12 mouse cellular contexts compared by ENCODE assay signal in the genomic region with DNA sequence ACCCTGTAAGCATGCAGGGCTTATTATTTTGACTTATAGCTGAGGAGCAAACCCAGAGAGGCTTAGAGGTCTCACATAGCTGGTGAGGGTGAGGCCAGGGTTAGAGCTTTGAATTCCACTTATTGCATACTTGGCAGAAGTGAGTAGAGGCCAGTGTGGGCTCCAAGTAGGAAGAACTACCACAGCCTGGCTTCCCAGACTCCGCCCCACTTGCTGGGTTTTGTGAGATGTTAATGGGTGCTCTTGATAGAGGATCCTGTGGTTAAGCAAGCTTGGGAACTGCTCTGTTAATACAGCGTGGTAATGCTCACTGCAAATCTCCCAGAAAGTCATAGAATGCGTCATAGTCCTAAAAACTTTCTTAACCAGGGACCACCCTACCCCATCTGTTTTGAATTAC. TPM values are rescaled to one million over a fixed set of nuclear protein-coding genes. Genes with fewer than 3 reads are reported as not detected.
A peak's percentile ranks its signal among the peaks of the same experiment; 100 is the strongest.
DNase-seq lines count a peak whose midpoint lies in the region; ATAC-seq and TF ChIP-seq lines count a peak whose summit lies in the region.
"Had no signal": no experiment of that assay in that cellular context is flagged by ENCODE, and none has a peak within 500 bp of the region (broad histone marks: within the 10 kb centered on the region; RNA-seq: fewer than 3 reads in every experiment).

No protein-coding gene starts in this region.

- intact Hi-C loops in gastrocnemius, adult 2 months (cut with DNase I) = no loop called here
- intact Hi-C loops in gastrocnemius, postnatal 14 days (cut with DNase I; ENCODE audit: low total_unique reads) = no loop called here

- H3K4me2 ChIP-seq in lung, embryonic 14.5 days = 0 out of 2 replicates have a peak overlapping the region, but pooled peaks have one; percentile 87
- no peak overlapping the region for H3K4me2 ChIP-seq in midbrain, postnatal 0 days (ENCODE audit: low read depth, low read length, poor library complexity, severe bottlenecking)

- peaks cover 5% of the 10 kb centered on the region; the same call in 1 of the 2 replicates for H3K4me1 ChIP-seq in lung, embryonic 14.5 days (ENCODE audit: insufficient read depth)
- no peaks in the 10 kb centered on the region for H3K4me1 ChIP-seq in midbrain, postnatal 0 days (ENCODE audit: insufficient read depth, low read length)

- no peak for DNase-seq in gastrocnemius, adult 2 months
- DNase-seq in gastrocnemius, postnatal 14 days = no peak
- DNase-seq in 416B (ENCODE audit: low read depth) = peak; percentile 78
- DNase-seq in lung, embryonic 14.5 days = no peak
- no peak for DNase-seq in B cell, adult 2 months
- no peak for DNase-seq in embryo, embryonic 9.5 days (ENCODE audit: extremely low spot score)
- DNase-seq in midbrain, postnatal 0 days (ENCODE audit: low spot score) = no peak
- DNase-seq: midbrain, embryonic 14.5 days; right cerebral cortex, postnatal 4 days had no signal

- no peaks in the 10 kb centered on the region for H3K9me3 ChIP-seq in lung, embryonic 14.5 days (ENCODE audit: low read depth, low read length)
- no peaks in the 10 kb centered on the region for H3K9me3 ChIP-seq in midbrain, postnatal 0 days (ENCODE audit: low read length)

- WGBS in lung, embryonic 14.5 days = 79% methylated on average over 3 of the region's 3 CpGs
- 87% methylated on average over 3 of the region's 3 CpGs for WGBS in midbrain, postnatal 0 days

- no peak overlapping the region for H3K9ac ChIP-seq in lung, embryonic 14.5 days
- no peak overlapping the region for H3K9ac ChIP-seq in midbrain, postnatal 0 days (replicated peaks; ENCODE audit: low read length, poor library complexity, severe bottlenecking)

- 0 out of 2 replicates have a peak, but pooled peaks have one; percentile 8 for ATAC-seq in granulocyte monocyte progenitor cell, adult 5-6 weeks (replicated peaks; ENCODE audit: poor library complexity, severe bottlenecking)
- no peak for ATAC-seq in lung, embryonic 14.5 days (ENCODE audit: insufficient read depth)
- no peak for ATAC-seq in midbrain, postnatal 0 days (ENCODE audit: low FRiP score)
- ATAC-seq: activated CD4-positive, CD25-positive, alpha-beta regulatory T cell, adult 4 months had no signal

- H3K36me3 ChIP-seq in lung, embryonic 14.5 days (ENCODE audit: insufficient read depth) = peaks cover 7% of the 10 kb centered on the region; the same call in 1 of the 2 replicates
- no peaks in the 10 kb centered on the region for H3K36me3 ChIP-seq in midbrain, postnatal 0 days (ENCODE audit: insufficient read depth, low read length)

- H3K27me3 ChIP-seq in lung, embryonic 14.5 days (ENCODE audit: insufficient read depth, low read length) = no peaks in the 10 kb centered on the region
- H3K27me3 ChIP-seq in midbrain, postnatal 0 days (ENCODE audit: insufficient read depth, low read length) = no peaks in the 10 kb centered on the region

- TF ChIP-seq CTCF in gastrocnemius, adult 2 months (IDR thresholded peaks at IDR 0.05) = no peak
- no peak for TF ChIP-seq CTCF in lung, embryonic 14.5 days (IDR thresholded peaks at IDR 0.05; ENCODE audit: low read depth)
- no peak for TF ChIP-seq CTCF in midbrain, postnatal 0 days (IDR thresholded peaks at IDR 0.05)

- H3K27ac ChIP-seq in gastrocnemius, adult 2 months = no peak overlapping the region
- no peak overlapping the region for H3K27ac ChIP-seq in lung, embryonic 14.5 days (ENCODE audit: low read depth)
- no peak overlapping the region for H3K27ac ChIP-seq in midbrain, postnatal 0 days (ENCODE audit: low read depth, low read length)

- H3K4me3 ChIP-seq in gastrocnemius, adult 2 months = peak overlapping the region; percentile 96; the same call in 1 of the 2 replicates
- H3K4me3 ChIP-seq in lung, embryonic 14.5 days (ENCODE audit: low read depth, low read length) = no peak overlapping the region
- H3K4me3 ChIP-seq in midbrain, postnatal 0 days (ENCODE audit: low read depth, low read length) = no peak overlapping the region

RNA-seq across cellular contexts. Expression of gene Pef1, which starts 6.6 kb away (rescaled TPM):
- 10 to 100 TPM; 37.3 to 37.5 TPM for total RNA-seq in gastrocnemius, adult 2 months (2021)
- total RNA-seq in gastrocnemius, postnatal 14 days (2021) = 10 to 100 TPM; 27.6 to 30.8 TPM
- 22.7 and 60.5 TPM in 2 replicates for total RNA-seq in granulocyte monocyte progenitor cell, adult 5-6 weeks (2014; fragmentation: Nextera tagmentation)
- total RNA-seq in granulocyte monocyte progenitor cell, adult 5-6 weeks (2017) = 10.4 and 12.4 TPM in 2 replicates
- polyA plus RNA-seq in lung, embryonic 14.5 days (2014; fragmentation: Nextera tagmentation; extraction: Ambion mirVana) = 68.9 and 69.4 TPM in 2 replicates
- total RNA-seq in midbrain, postnatal 0 days (2014; rRNA removed) = 49.8 and 61.5 TPM in 2 replicates
- polyA plus RNA-seq in midbrain, postnatal 0 days (2015; fragmentation: Nextera tagmentation; extraction: Ambion mirVana) = 59.5 and 67.3 TPM in 2 replicates

RNA-seq across cellular contexts. Expression of gene Hcrtr1, which starts 30.2 kb away (rescaled TPM):
- not detected for total RNA-seq in gastrocnemius, adult 2 months (2021)
- not detected for total RNA-seq in gastrocnemius, postnatal 14 days (2021)
- total RNA-seq in granulocyte monocyte progenitor cell, adult 5-6 weeks (2014; fragmentation: Nextera tagmentation) = not detected in 2 replicates
- not detected in 2 replicates for total RNA-seq in granulocyte monocyte progenitor cell, adult 5-6 weeks (2017)
- 0.14 and 0.39 TPM in 2 replicates for polyA plus RNA-seq in lung, embryonic 14.5 days (2014; fragmentation: Nextera tagmentation; extraction: Ambion mirVana)
- total RNA-seq in midbrain, postnatal 0 days (2014; rRNA removed) = 14.5 and 20.4 TPM in 2 replicates
- 13.9 and 16.7 TPM in 2 replicates for polyA plus RNA-seq in midbrain, postnatal 0 days (2015; fragmentation: Nextera tagmentation; extraction: Ambion mirVana)
- polyA plus RNA-seq: activated CD4-positive, CD25-positive, alpha-beta regulatory T cell, adult 4 months; heart, embryonic 16.5 days had no signal

Comparison
In these comparisons a context has a peak if more than half of its experiments do, and no peak if none do; other contexts are left out.
1. RNA of gene Hcrtr1, which starts 30.2 kb away (total RNA-seq): 14.5 to 20.4 TPM in midbrain, postnatal 0 days; not detected in gastrocnemius, adult 2 months, not detected in gastrocnemius, postnatal 14 days and not detected in granulocyte monocyte progenitor cell, adult 5-6 weeks; every median in the first group is over 10 times any median in the second.